Mouse (Mus musculus) midbrain, embryonic 11.5 days (tissue): ENCODE measurements around the gene Olfr1378. TPM values are rescaled to one million over a fixed set of nuclear protein-coding genes. Genes with fewer than 3 reads are reported as not detected.

Source experiments
- ATAC-seq: fragments of 200-750 bp; cut with Nextera tagmentation; 2 replicates; pipeline ENCODE4 v1.8.0; 2017; ENCODE audit warnings: moderate TSS enrichment, moderate library complexity; ENCODE audit not compliant: low FRiP score
- DNase-seq: peaks from one replicate; pipeline ENCODE4 v3.0.0; 2015; ENCODE audit warnings: low spot score; ENCODE audit errors: missing footprints
- H3K27ac ChIP-seq: fragments of 300-500 bp; sonication (generic); 2 replicates; pipeline ENCODE4 v1.5.1; 2014; ENCODE audit warnings: low read depth, low read length
- H3K27me3 ChIP-seq: fragments of 300-500 bp; sonication (generic); 2 replicates; pipeline ENCODE4 v1.6.1; 2014; ENCODE audit warnings: mild to moderate bottlenecking, low read length, moderate library complexity, mixed read lengths; ENCODE audit not compliant: control insufficient read depth, insufficient read depth
- H3K36me3 ChIP-seq: fragments of 300-500 bp; sonication (generic); 2 replicates; pipeline ENCODE4 v1.6.1; 2014; ENCODE audit warnings: mild to moderate bottlenecking, low read length, moderate library complexity, mixed read lengths; ENCODE audit not compliant: control insufficient read depth, insufficient read depth
- H3K4me1 ChIP-seq: fragments of 300-500 bp; sonication (generic); 2 replicates; pipeline ENCODE4 v1.6.1; 2014; ENCODE audit warnings: low read length; ENCODE audit not compliant: control insufficient read depth, insufficient read depth
- H3K4me2 ChIP-seq: fragments of 300-500 bp; sonication (generic); 2 replicates; pipeline ENCODE4 v1.6.1; 2014; ENCODE audit warnings: mild to moderate bottlenecking, moderate library complexity
- H3K4me3 ChIP-seq: fragments of 300-500 bp; sonication (generic); 2 replicates; pipeline ENCODE4 v1.5.1; 2014; ENCODE audit warnings: low read depth, low read length
- H3K9ac ChIP-seq: fragments of 300-500 bp; sonication (generic); 2 replicates; pipeline ENCODE4 v1.6.1; 2014; ENCODE audit warnings: low read length
- H3K9me3 ChIP-seq: fragments of 300-500 bp; sonication (generic); 2 replicates; pipeline ENCODE4 v1.6.1; 2016; ENCODE audit warnings: low read length; ENCODE audit not compliant: control insufficient read depth
- WGBS: fragments of 180-500 bp; shearing (Covaris S2); extraction: QIAGEN DNeasy Blood & Tissue Kit; methylation state at CpG from one replicate; pipeline ENCODE4 v1.1.7; 2014; 5-methylcytosine and 5-hydroxymethylcytosine counted together
- polyA plus RNA-seq: library from polyadenylated mRNA; unstranded; fragments of >200 nt; fragmentation: Nextera tagmentation; extraction: Ambion mirVana; gene quantifications from 2 replicates; pipeline ENCODE4 v1.2.1, GENCODE M21; 2014

Olfr1378 gene
- polyA plus RNA-seq, 1 experiment from 2014 or later: not detected

GRCm38 (mm10) chr11:50952290-50952689 is 14.0 kb upstream of the Olfr1378 start:
- Histone ChIP-seq H3K4me1 (no peaks in the 10 kb centered on the region), H3K4me3 (no peak overlapping the region), H3K27ac (no peak overlapping the region), H3K27me3 (no peaks in the 10 kb centered on the region), H3K9ac (no peak overlapping the region), H3K36me3 (no peaks in the 10 kb centered on the region), H3K4me2 (no peak overlapping the region), H3K9me3 (no peaks in the 10 kb centered on the region)
- no peak for ATAC-seq
- DNase-seq: no peak
- WGBS: 83% methylated on average over 14 of the region's 14 CpGs

- Histone ChIP-seq H3K4me3 (no peak within 1 kb of the TSS), H3K9ac (no peak within 1 kb of the TSS), H3K27me3 (no peaks in the 10 kb centered on the region), H3K36me3 (no peaks in the 10 kb centered on the region), H3K4me1 (no peaks in the 10 kb centered on the region), H3K9me3 (no peaks in the 10 kb centered on the region), H3K27ac (no peak within 1 kb of the TSS), H3K4me2 (no peak within 1 kb of the TSS)
- no peak for DNase-seq
- 70% methylated on average over 6 of the region's 6 CpGs for WGBS
- no peak for ATAC-seq
These were observed 12.7 kb upstream of the Olfr1378 start, which contains the start of gene Prop1 for GRCm38 (mm10) chr11:50953665-50954064. Prop1 (minus strand) TSS chr11:50953765.

GRCm38 (mm10) chr11:50964886-50965285 is 1.4 kb upstream of the Olfr1378 start:
- no peak for DNase-seq
- Histone ChIP-seq H3K9me3 (no peaks in the 10 kb centered on the region), H3K4me2 (no peak overlapping the region), H3K9ac (no peak overlapping the region), H3K27ac (no peak overlapping the region), H3K4me1 (no peaks in the 10 kb centered on the region), H3K36me3 (no peaks in the 10 kb centered on the region), H3K4me3 (no peak overlapping the region), H3K27me3 (no peaks in the 10 kb centered on the region; the same call in 1 of the 2 replicates)
- WGBS: 83% methylated on average over 2 of the region's 2 CpGs
- ATAC-seq: no peak

GRCm38 (mm10) chr11:50977216-50977615 is 10.9 kb downstream of the Olfr1378 start:
- Histone ChIP-seq H3K9me3 (no peaks in the 10 kb centered on the region), H3K4me1 (no peaks in the 10 kb centered on the region), H3K36me3 (no peaks in the 10 kb centered on the region), H3K27ac (no peak overlapping the region), H3K4me3 (no peak overlapping the region), H3K9ac (no peak overlapping the region), H3K27me3 (no peaks in the 10 kb centered on the region), H3K4me2 (no peak overlapping the region)
- no peak for ATAC-seq
- no peak for DNase-seq
- 71% methylated on average over 4 of the region's 4 CpGs for whole genome bisulfite sequencing

GRCm38 (mm10) chr11:50981667-50982066 is 15.3 kb downstream of the Olfr1378 start, which contains the start of gene Olfr1377:
Olfr1377 (plus strand) TSS chr11:50981967.
- Histone ChIP-seq H3K36me3 (no peaks in the 10 kb centered on the region), H3K9me3 (no peaks in the 10 kb centered on the region), H3K27me3 (no peaks in the 10 kb centered on the region), H3K4me3 (no peak within 1 kb of the TSS), H3K9ac (no peak within 1 kb of the TSS), H3K4me2 (no peak within 1 kb of the TSS), H3K4me1 (no peaks in the 10 kb centered on the region), H3K27ac (no peak within 1 kb of the TSS)
- DNase-seq (no peak), ATAC-seq (no peak)
- 67% methylated on average over 5 of the region's 5 CpGs for WGBS

GRCm38 (mm10) chr11:51003296-51003695 is 37.0 kb downstream of the Olfr1378 start, which contains the start of gene Olfr51:
Olfr51 (plus strand) TSS chr11:51003596.
- 82% methylated on average over 5 of the region's 5 CpGs for WGBS
- DNase-seq (no peak), ATAC-seq (no peak)

GRCm38 (mm10) chr11:51011821-51012220 is 45.5 kb downstream of the Olfr1378 start:
- Histone ChIP-seq H3K9me3 (no peaks in the 10 kb centered on the region), H3K9ac (no peak overlapping the region), H3K4me1 (no peaks in the 10 kb centered on the region), H3K27ac (no peak overlapping the region), H3K27me3 (no peaks in the 10 kb centered on the region), H3K36me3 (no peaks in the 10 kb centered on the region), H3K4me2 (no peak overlapping the region), H3K4me3 (no peak overlapping the region)
- 86% methylated on average over 5 of the region's 5 CpGs for WGBS
- ATAC-seq: no peak
- no peak for DNase-seq

More at GRCm38 (mm10) chr11:51003296-51003695, 37.0 kb downstream of the Olfr1378 start, which contains the start of gene Olfr51:
- Histone ChIP-seq H3K27me3 (no peaks in the 10 kb centered on the region), H3K36me3 (no peaks in the 10 kb centered on the region), H3K27ac (no peak within 1 kb of the TSS), H3K9ac (no peak within 1 kb of the TSS), H3K9me3 (no peaks in the 10 kb centered on the region), H3K4me2 (no peak within 1 kb of the TSS), H3K4me1 (no peaks in the 10 kb centered on the region), H3K4me3 (no peak within 1 kb of the TSS)

GRCm38 (mm10) chr11:51013936-51014335 is 47.6 kb downstream of the Olfr1378 start, which contains the start of gene Olfr54:
Olfr54 (plus strand) TSS chr11:51014236.
- Histone ChIP-seq H3K27ac (no peak within 1 kb of the TSS), H3K4me3 (no peak within 1 kb of the TSS), H3K9me3 (no peaks in the 10 kb centered on the region), H3K9ac (no peak within 1 kb of the TSS), H3K27me3 (no peaks in the 10 kb centered on the region), H3K36me3 (no peaks in the 10 kb centered on the region), H3K4me2 (no peak within 1 kb of the TSS), H3K4me1 (no peaks in the 10 kb centered on the region)
- no peak for ATAC-seq
- DNase-seq: no peak
- 65% methylated on average over 1 of the region's 1 CpGs for WGBS

GRCm38 (mm10) chr11:51016341-51016740 is 50.0 kb downstream of the Olfr1378 start:
- H3K4me2 ChIP-seq: no peak overlapping the region
- H3K36me3 ChIP-seq: no peaks in the 10 kb centered on the region
- H3K9ac ChIP-seq: no peak overlapping the region
- WGBS: 61% methylated on average over 2 of the region's 2 CpGs
- H3K27me3 ChIP-seq: no peaks in the 10 kb centered on the region
- H3K27ac ChIP-seq: no peak overlapping the region
- DNase-seq (no peak), ATAC-seq (no peak)
- H3K4me1 ChIP-seq: no peaks in the 10 kb centered on the region
- H3K4me3 ChIP-seq: no peak overlapping the region
- H3K9me3 ChIP-seq: no peaks in the 10 kb centered on the region
